Mouse (Mus musculus) lung, adult 2 months (tissue): ENCODE measurements around the gene Zfp12. TPM values are rescaled to one million over a fixed set of nuclear protein-coding genes. Genes with fewer than 3 reads are reported as not detected.

Experiments used
- DNase-seq: peaks from one replicate; pipeline ENCODE4 v3.0.0; 2022
- H3K4me1 ChIP-seq: fragments of 200-500 bp; 2 replicates; pipeline ENCODE4 v1.6.1; 2011; ENCODE audit warnings: low read length; ENCODE audit not compliant: control insufficient read depth, insufficient read depth
- H3K4me3 ChIP-seq: fragments of 200-500 bp; replicated peaks from 2 replicates; pipeline ENCODE3; 2011; ENCODE audit warnings: low read depth, mild to moderate bottlenecking, control low read depth, low read length; ENCODE audit errors: extremely low read depth
- CTCF ChIP-seq: fragments of 200-500 bp; IDR thresholded peaks from 2 replicates; pipeline ENCODE4 v1.5.1; 2011; ENCODE audit warnings: mild to moderate bottlenecking, low read length, control low read depth; ENCODE audit not compliant: insufficient read depth
- POLR2A ChIP-seq: fragments of 200-500 bp; IDR thresholded peaks from 2 replicates; pipeline ENCODE4 v1.6.1; 2011; ENCODE audit warnings: low read depth, mild to moderate bottlenecking, control low read depth, low read length, borderline replicate concordance; ENCODE audit errors: extremely low read depth
- WGBS: fragments of 180-500 bp; shearing (Covaris S2); methylation state at CpG from one replicate; pipeline ENCODE4 v1.1.7; 2018; 5-methylcytosine and 5-hydroxymethylcytosine counted together
- polyA plus RNA-seq: library from polyadenylated mRNA; depleted of rRNA; stranded (reverse); fragments of >200 nt; gene quantifications from 2 replicates; pipeline ENCODE4 v1.2.3, GENCODE M21; 2012

The Zfp12 gene
- polyA plus RNA-seq, 1 experiment: 12.0 TPM

DNA sequence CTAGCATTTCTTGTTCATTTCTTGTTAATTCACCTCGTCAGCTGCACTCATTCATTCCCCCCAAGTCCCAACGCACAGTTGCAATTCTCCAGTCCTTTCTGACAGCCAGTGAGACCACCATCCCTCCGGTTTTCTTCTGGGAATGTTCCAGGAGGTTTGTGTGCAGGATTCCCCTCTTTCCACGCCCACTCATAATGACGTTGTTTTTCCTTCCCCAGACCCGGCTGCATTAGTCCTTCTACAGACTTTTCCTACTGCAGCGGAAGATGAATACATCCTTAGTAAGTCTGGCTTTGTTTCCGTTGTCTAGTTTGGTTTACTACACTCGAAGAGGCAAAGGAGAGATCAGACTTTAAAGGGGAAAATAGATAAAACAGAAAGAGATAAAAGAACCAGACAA is 1.1 kb downstream of the Zfp12 start:
- TF ChIP-seq CTCF (no peak), POLR2A (no peak)
- DNase-seq: no peak
- peaks cover 6% of the 10 kb centered on the region; the same call in 1 of the 2 replicates for H3K4me1 ChIP-seq
- 25% methylated on average over 9 of the region's 9 CpGs for WGBS
- peak overlapping the region; percentile 4 for H3K4me3 ChIP-seq

DNA sequence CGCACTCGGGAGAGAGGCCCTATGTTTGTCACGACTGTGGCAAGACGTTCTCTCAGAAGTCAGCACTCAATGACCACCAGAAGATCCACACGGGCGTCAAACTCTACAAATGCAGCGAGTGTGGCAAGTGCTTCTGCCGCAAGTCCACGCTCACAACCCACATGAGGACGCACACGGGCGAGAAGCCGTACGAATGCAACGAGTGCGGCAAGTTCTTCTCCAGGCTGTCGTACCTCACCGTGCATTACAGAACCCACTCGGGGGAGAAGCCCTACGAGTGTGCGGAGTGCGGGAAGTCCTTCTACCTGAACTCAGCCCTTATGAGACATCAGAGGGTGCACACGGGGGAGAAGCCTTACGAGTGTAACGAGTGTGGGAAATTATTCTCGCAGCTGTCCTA is 10.0 kb downstream of the Zfp12 start:
- TF ChIP-seq CTCF (no peak), POLR2A (no peak)
- Histone ChIP-seq H3K4me1 (no peaks in the 10 kb centered on the region), H3K4me3 (no peak overlapping the region)
- no peak for DNase-seq
- WGBS: 97% methylated on average over 26 of the region's 26 CpGs

DNA sequence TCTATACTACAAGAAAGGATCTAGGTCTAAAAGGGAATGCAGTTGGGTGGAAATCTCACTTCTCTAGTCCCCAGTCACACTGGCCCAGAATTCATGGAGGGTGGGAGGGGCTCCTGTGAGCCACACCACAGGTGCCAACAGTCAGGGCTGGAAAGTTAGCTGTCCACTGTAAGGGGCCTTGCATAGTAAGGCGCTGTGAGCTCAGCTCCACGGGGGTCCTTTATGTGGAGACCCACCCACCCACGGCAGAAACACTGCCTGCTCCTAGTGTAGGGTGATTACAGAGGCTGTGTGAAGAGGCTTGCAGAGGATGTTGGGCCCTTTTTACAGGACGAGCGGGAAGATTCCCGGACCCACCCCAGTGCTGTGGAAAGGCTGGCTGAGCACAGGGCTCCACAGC is 17.1 kb downstream of the Zfp12 start:
- Histone ChIP-seq H3K4me3 (no peak overlapping the region), H3K4me1 (no peaks in the 10 kb centered on the region; the same call in 1 of the 2 replicates)
- TF ChIP-seq POLR2A (no peak), CTCF (no peak)
- WGBS: 66% methylated on average over 6 of the region's 6 CpGs
- no peak for DNase-seq

DNA sequence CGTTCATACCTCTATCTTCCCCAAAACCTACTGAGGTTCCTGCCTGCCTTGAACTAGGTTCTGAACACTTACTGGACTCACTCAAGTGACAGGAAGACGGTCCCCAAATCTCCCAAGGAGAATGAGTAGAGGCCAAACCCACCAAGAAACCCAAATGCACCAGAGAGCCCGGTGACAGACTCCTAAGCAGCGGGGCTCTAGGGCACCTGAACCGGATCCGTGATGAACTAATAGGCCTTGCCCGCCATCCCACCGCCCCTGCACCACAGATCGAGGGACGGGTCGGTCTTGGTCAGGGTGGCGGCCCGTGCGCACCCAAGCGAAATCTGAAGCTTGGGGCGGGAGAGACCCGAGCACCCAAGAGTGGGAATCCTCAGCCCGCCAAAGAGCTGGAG is 17.8 kb downstream of the Zfp12 start:
- DNase-seq: no peak

DNA sequence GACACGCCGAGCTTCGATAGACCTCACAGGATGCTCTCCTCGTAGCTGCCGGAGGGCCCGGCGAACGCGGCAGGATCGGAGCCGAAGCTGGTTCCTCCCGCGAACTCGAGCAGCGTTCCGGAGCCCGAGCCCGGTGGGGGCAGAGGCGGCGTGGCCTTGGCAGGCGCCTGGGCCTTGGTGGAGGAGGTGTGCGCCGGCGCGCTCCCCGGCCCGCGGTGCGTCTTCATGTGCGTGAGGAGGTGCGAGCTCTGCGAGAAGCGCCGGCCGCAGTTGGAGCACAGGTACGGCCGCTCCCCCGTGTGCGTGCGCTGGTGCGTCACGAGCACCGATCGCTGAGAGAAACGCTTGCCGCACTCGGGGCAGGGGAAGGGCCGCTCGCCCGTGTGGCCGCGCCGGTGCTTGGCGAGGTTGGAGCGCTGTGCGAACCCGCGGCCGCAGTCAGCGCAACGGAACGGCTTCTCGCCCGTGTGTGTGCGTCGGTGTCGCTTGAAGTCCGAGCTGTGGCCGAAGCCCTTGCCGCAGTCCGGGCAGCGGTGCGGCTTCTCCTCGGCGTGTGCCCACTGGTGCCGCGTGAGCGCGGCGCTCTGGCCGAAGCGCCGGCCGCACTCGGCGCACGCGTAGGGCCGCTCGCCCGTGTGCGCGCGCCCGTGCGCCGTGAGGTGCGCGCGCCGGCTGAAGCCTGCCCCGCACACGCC is 18.4 kb downstream of the Zfp12 start:
- TF ChIP-seq CTCF: no peak
- no peak for TF ChIP-seq POLR2A
- no peak for DNase-seq
- Histone ChIP-seq H3K4me1 (no peaks in the 10 kb centered on the region; the same call in 1 of the 2 replicates), H3K4me3 (no peak overlapping the region)
- WGBS: 20% methylated on average over 103 of the region's 103 CpGs

More for the DNA sequence above, 17.8 kb downstream of the Zfp12 start:
- Histone ChIP-seq H3K4me1 (no peaks in the 10 kb centered on the region; the same call in 1 of the 2 replicates), H3K4me3 (no peak overlapping the region)
- 49% methylated on average over 18 of the region's 18 CpGs for WGBS
- TF ChIP-seq CTCF (no peak), POLR2A (no peak)

DNA sequence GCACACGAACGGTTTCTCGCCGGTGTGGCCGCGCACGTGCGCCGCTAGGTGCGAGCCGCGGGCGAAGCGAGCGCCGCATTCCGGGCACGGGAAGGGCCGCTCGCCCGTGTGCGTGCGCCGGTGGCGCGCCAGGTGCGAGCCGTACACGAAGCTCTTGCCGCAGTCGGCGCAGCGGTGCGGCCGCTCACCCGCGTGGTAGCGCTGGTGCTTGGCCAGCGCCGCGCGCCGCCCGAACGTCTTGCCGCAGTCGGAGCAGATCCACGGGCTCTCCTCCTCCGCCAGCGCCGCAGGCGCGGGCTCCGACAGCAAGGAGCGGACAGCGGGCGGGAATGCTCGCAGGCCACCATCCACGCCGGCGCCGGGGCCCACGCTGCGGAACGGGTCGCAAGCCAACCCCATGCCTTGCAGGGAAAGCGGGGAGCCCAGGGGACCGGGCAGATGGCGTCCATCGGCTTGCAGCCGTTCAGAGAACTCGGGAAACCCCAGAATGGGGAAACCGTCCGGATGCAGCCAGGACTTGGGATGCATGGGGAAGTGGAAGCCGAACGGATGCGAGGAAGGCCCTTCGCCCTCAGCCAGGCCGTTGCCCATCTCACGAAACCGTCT is 19.0 kb downstream of the Zfp12 start:
- Histone ChIP-seq H3K4me1 (no peaks in the 10 kb centered on the region; the same call in 1 of the 2 replicates), H3K4me3 (no peak overlapping the region)
- DNase-seq: no peak
- no peak for TF ChIP-seq POLR2A
- TF ChIP-seq CTCF: no peak
- 24% methylated on average over 81 of the region's 81 CpGs for WGBS

DNA sequence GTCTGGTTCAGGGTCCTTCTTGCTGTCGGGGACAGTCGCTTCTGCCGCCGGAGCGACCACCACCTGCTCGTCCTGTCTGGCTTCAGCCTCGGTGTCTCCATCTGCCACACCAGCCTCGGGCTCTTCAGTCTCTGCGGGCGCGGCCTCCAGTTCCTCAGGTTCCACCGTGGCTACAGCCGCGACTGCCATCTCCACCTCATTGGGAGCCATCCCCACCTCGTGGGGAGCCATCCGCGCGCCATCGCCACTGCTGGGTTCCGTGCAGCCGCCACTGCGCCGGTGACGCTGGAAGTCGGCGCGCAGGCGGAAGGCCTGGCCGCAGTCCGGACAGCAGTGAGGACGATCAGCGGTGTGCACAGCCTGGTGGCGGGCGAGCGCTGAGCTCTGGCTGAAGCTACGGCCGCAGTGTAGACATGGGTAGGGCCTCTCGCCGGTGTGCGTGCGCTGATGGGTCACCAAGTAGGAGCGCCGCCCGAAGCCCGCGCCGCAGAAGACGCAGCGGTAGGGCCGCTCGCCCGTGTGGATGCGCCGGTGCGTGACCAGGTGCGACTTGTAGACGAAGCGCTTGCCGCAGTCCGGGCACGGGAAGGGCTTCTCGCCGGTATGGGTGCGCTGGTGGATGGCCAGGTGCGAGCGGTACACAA is 19.6 kb downstream of the Zfp12 start:
- WGBS: 42% methylated on average over 66 of the region's 66 CpGs
- no peaks in the 10 kb centered on the region; the same call in 1 of the 2 replicates for H3K4me1 ChIP-seq
- TF ChIP-seq POLR2A (no peak), CTCF (no peak)
- DNase-seq: no peak
- no peak overlapping the region for H3K4me3 ChIP-seq

DNA sequence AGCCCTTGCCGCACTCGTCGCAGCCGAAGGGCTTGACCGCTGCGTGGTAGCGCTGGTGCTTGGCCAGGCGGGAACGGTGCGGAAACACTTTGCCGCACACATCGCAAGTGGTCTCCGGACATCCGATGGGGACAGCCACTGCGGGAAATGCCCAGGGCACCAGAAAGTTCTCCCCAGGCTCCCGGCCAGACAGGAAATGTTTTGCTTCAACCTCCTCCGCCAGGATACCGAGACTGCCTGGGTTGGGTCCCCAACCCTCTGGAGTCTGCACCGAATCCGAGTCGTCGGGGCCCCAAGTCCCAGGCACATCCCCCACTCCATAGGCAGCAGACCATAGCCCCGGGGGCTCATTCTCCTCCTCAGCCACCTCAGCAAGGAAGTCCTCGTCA is 20.2 kb downstream of the Zfp12 start:
- DNase-seq: no peak
- Histone ChIP-seq H3K4me3 (no peak overlapping the region), H3K4me1 (no peaks in the 10 kb centered on the region; the same call in 1 of the 2 replicates)
- 48% methylated on average over 24 of the region's 24 CpGs for WGBS
- TF ChIP-seq CTCF: no peak
- no peak for TF ChIP-seq POLR2A

DNA sequence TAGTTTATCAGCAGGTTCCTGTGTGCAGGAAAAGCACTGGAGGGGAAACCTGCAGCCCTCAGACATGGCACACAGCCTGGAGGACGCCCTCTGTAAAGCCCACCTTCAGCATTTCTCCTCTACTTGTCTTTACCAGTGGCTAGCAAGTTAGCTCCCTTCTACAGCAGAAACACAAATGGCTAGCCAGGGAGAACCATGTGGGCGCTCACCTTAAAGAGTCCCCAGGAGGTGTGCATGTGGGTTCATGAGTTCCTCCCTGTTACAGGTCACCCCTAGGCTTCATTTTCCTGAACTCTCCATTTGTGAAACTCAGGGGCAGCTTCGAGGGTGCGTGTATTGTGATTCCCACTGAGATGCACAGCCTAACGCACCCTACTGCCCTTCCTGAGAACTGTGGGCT is 20.8 kb downstream of the Zfp12 start:
- 97% methylated on average over 5 of the region's 5 CpGs for WGBS
- H3K4me1 ChIP-seq: no peaks in the 10 kb centered on the region; the same call in 1 of the 2 replicates
- DNase-seq: no peak

DNA sequence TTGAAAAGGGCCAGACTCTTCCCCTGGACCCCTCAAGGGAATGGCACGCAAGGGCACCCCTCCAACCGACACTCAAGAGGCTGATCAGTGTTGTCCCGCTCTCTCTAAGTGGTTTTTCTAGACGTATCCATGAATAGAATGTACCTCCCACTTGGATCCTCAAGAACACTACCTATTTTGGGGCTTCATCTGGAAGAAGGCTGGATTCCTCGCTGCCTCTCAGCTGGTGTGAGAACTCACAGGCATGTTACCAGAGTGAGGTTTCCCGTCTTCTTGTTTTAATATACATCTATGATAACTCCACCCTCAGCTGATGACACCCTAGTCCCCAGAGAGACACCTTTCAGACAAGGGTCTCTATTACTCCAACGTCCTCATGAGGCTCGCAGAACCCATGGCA is 26.7 kb downstream of the Zfp12 start:
- Histone ChIP-seq H3K4me1 (no peaks in the 10 kb centered on the region), H3K4me3 (no peak overlapping the region)
- WGBS: 91% methylated on average over 8 of the region's 8 CpGs

More for the DNA sequence above, 20.8 kb downstream of the Zfp12 start:
- H3K4me3 ChIP-seq: no peak overlapping the region
- TF ChIP-seq POLR2A (no peak), CTCF (no peak)

DNA sequence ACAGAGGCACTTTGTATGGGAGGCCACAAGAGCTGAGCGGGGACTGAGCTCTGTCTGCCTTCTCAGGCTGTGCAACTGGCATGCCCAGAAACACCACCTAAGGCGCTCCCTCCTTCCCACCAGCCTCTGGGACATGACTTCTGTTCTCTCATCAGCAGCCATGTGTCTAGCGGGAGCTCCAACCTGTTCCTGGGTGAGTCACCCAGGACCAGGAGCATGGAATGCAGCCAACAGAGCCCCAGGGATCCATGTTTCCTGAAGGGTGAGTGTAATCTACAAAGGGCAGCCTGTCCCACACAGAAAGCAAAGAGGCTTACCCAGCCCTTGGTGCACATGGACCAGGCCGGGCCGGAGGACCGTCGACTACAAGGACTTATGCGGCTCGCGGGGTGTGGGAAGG is 29.7 kb downstream of the Zfp12 start:
- WGBS: 90% methylated on average over 10 of the region's 10 CpGs
- no peak overlapping the region for H3K4me3 ChIP-seq
- peaks cover 3% of the 10 kb centered on the region; the same call in 1 of the 2 replicates for H3K4me1 ChIP-seq
- no peak for DNase-seq
- TF ChIP-seq CTCF (no peak), POLR2A (no peak)

More for the DNA sequence above, 26.7 kb downstream of the Zfp12 start:
- TF ChIP-seq POLR2A (no peak), CTCF (no peak)
- no peak for DNase-seq
